Mouse (Mus musculus) liver, embryonic 18 days (tissue): ENCODE data around the gene Olfr535. TPM values are rescaled to one million over a fixed set of nuclear protein-coding genes. Genes with fewer than 3 reads are reported as not detected.

ENCODE experiments used
- polyA plus RNA-seq: library from polyadenylated mRNA; depleted of rRNA; stranded (reverse); fragments of >200 nt; gene quantifications from 2 replicates; pipeline ENCODE4 v1.2.3, GENCODE M21; 2012; rRNA removed

Olfr535 gene
- not detected in 2 replicates for polyA plus RNA-seq

GRCm38 (mm10) chr7:140483916-140484315 lies at the start of gene Olfr535:
TSS of gene Olfr535 (plus strand) at chr7:140484216.

GRCm38 (mm10) chr7:140463070-140463469 lies 20.9 kb upstream of the Olfr535 start, which contains the start of gene Olfr533:
TSS of gene Olfr533 (plus strand) at chr7:140463370.

DNA sequence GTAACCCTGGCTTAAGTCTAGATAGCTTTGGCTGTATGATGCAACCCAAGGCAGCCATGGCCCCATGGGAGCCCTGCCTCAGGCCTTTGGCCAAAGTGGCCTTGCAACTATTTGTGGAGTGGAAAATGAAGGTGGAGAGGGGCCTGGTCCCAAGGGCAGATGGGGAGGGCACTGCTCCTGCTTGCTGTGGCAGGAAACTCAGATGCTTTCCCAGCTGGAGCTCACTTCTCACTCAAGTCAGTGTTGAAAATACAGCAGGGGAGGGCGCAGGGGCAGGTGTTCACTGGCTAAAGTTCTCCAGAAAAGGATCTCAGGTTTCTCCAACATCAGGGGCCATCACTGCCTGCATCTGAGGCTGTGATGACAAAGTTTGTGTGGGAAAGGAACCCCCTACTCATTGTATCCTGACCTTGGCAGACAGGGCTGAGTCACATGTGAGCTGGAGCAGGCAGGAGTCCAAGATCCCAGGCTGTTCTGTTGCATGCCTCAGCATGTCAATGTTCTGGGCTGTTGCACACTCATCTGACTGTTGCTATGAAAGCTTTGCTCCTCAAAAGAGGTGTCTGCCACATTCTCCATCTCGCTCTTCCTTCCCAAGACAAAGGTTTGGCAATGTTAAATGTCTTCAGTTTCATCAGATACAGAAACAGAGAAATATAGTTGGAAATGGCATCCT lies 23.5 kb downstream of the Olfr535 start, which contains the start of gene Olfr536:
Gene Olfr536 (minus strand): TSS at position 51 of the 676 bp plus-strand sequence.

Other genes with a start within 250 kb of the Olfr535 start
- 0.01 TPM in 1 of 2 replicates, not detected in the other for gene 5830411N06Rik, start 236.9 kb upstream of the Olfr535 start, polyA plus RNA-seq
- gene Olfr525, start 163.4 kb upstream of the Olfr535 start, polyA plus RNA-seq: not detected in 2 replicates
- gene Olfr527, start 150.2 kb upstream of the Olfr535 start, polyA plus RNA-seq: not detected in 2 replicates
- not detected in 2 replicates for gene Olfr60, start 122.5 kb upstream of the Olfr535 start, polyA plus RNA-seq
- gene Olfr530, start 107.9 kb upstream of the Olfr535 start, polyA plus RNA-seq: not detected in 2 replicates
- gene Olfr531, start 81.3 kb upstream of the Olfr535 start, polyA plus RNA-seq: not detected in 2 replicates
- gene Olfr532, start 62.6 kb upstream of the Olfr535 start, polyA plus RNA-seq: not detected in 2 replicates
- gene Olfr533, start 20.8 kb upstream of the Olfr535 start, polyA plus RNA-seq: not detected in 2 replicates
- not detected in 2 replicates for gene Olfr536, start 23.2 kb downstream of the Olfr535 start, polyA plus RNA-seq
- gene Olfr538, start 83.7 kb downstream of the Olfr535 start, polyA plus RNA-seq: not detected in 2 replicates
- not detected in 2 replicates for gene Olfr46, start 117.1 kb downstream of the Olfr535 start, polyA plus RNA-seq
- gene Olfr61, start 144.8 kb downstream of the Olfr535 start, polyA plus RNA-seq: not detected in 2 replicates
- gene Olfr53, start 162.2 kb downstream of the Olfr535 start, polyA plus RNA-seq: not detected in 2 replicates
- not detected in 2 replicates for gene Olfr539, start 175.7 kb downstream of the Olfr535 start, polyA plus RNA-seq
- not detected in 2 replicates for gene Olfr45, start 197.7 kb downstream of the Olfr535 start, polyA plus RNA-seq
- gene Olfr541, start 213.1 kb downstream of the Olfr535 start, polyA plus RNA-seq: not detected in 2 replicates